Mouse (Mus musculus): ENCODE data around the gene Tia1.

- TF ChIP-seq CTCF (IDR thresholded peaks at IDR 0.05; ENCODE audit: borderline replicate concordance, insufficient read depth, low read depth, low read length) (no peak), POLR2A (IDR thresholded peaks at IDR 0.05; ENCODE audit: borderline replicate concordance, insufficient read depth, low read length) (no peak)
Measured at GRCm38 (mm10) chr6:86439531-86439930, 35.5 kb downstream of the Tia1 start.

Data from cerebellum, adult 2 months (tissue).